Mouse (Mus musculus): Measurements from ENCODE around the gene Adsl. TPM values are rescaled to one million over a fixed set of nuclear protein-coding genes. Genes with fewer than 3 reads are reported as not detected.

Gene Adsl
- polyA plus RNA-seq, 1 experiment from 2014 or later: 135 TPM

DNA sequence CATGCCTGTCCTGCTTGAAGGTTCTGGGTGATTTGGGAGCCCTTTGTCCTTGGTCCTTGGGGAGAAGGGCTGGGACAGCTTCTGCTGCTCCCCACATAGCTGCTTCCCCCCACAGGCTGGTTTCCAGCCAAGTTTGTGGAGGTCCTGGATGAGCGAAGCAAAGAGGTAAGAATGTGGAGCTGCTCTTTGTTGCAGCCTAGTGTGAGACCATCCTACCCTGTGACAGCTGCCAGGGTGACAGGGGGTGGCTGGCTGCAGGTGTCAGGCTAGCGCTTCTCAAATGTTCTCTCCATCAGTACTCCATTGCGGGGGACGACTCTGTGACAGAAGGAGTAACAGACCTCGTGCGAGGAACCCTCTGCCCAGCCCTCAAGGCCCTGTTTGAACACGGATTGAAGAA, 61.8 kb downstream of the Adsl start:
- ATAC-seq (ENCODE audit: low read depth): no peak

GRCm38 (mm10) chr15:81011523-81011922, 63.2 kb downstream of the Adsl start:
- Histone ChIP-seq H3K4me2 (ENCODE audit: low read depth, low read length) (no peak overlapping the region), H3K9me3 (ENCODE audit: control insufficient read depth, low read length) (no peaks in the 10 kb centered on the region), H3K27ac (ENCODE audit: low read length) (no peak overlapping the region), H3K4me3 (ENCODE audit: low read length) (no peak overlapping the region), H3K27me3 (ENCODE audit: control insufficient read depth, insufficient read depth, low read depth, low read length) (no peaks in the 10 kb centered on the region), H3K36me3 (ENCODE audit: control insufficient read depth, insufficient read depth, low read length) (peaks cover 27% of the 10 kb centered on the region), H3K9ac (ENCODE audit: low read length) (no peak overlapping the region), H3K4me1 (replicated peaks; ENCODE audit: control insufficient read depth, insufficient read depth, low read length) (no peaks in the 10 kb centered on the region)
- no peak for ATAC-seq (ENCODE audit: low read depth)
- 52% methylated on average over 3 of the region's 3 CpGs for WGBS

More for the DNA sequence above, 61.8 kb downstream of the Adsl start:
- Histone ChIP-seq H3K9me3 (ENCODE audit: control insufficient read depth, low read length) (no peaks in the 10 kb centered on the region), H3K4me3 (ENCODE audit: low read length) (no peak overlapping the region), H3K4me1 (replicated peaks; ENCODE audit: control insufficient read depth, insufficient read depth, low read length) (no peaks in the 10 kb centered on the region), H3K27me3 (ENCODE audit: control insufficient read depth, insufficient read depth, low read depth, low read length) (no peaks in the 10 kb centered on the region), H3K27ac (ENCODE audit: low read length) (no peak overlapping the region), H3K36me3 (ENCODE audit: control insufficient read depth, insufficient read depth, low read length) (peaks cover 21% of the 10 kb centered on the region), H3K4me2 (ENCODE audit: low read depth, low read length) (no peak overlapping the region), H3K9ac (ENCODE audit: low read length) (no peak overlapping the region)
- 74% methylated on average over 7 of the region's 7 CpGs for WGBS

DNA sequence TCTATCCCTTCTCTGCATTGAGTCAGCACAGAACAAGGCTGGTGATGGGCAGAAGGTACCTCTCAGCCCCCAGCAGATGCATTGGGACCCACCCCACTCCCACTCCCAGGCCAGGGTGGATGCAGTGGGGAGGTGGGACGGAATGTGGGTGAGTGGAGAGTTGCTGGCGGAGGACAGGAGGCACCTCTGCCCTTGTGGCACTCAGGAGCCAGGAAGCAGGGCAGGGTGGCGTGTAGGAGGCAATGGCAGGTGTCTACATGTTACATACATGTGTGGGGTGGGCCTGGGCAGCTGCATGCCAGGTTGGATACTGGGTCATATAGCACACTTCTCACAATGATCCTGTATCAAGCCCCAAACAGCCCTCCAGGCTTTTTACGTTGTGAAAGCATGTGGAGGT, 64.1 kb downstream of the Adsl start:
- H3K4me3 ChIP-seq (ENCODE audit: low read length): no peak overlapping the region
- WGBS: 84% methylated on average over 4 of the region's 4 CpGs
- no peaks in the 10 kb centered on the region for H3K27me3 ChIP-seq (ENCODE audit: control insufficient read depth, insufficient read depth, low read depth, low read length)
- no peak for ATAC-seq (ENCODE audit: low read depth)
- H3K36me3 ChIP-seq (ENCODE audit: control insufficient read depth, insufficient read depth, low read length): peaks cover 27% of the 10 kb centered on the region
- no peak overlapping the region for H3K4me2 ChIP-seq (ENCODE audit: low read depth, low read length)
- H3K27ac ChIP-seq (ENCODE audit: low read length): no peak overlapping the region
- H3K9ac ChIP-seq (ENCODE audit: low read length): no peak overlapping the region
- no peaks in the 10 kb centered on the region for H3K4me1 ChIP-seq (replicated peaks; ENCODE audit: control insufficient read depth, insufficient read depth, low read length)
- H3K9me3 ChIP-seq (ENCODE audit: control insufficient read depth, low read length): no peaks in the 10 kb centered on the region

DNA sequence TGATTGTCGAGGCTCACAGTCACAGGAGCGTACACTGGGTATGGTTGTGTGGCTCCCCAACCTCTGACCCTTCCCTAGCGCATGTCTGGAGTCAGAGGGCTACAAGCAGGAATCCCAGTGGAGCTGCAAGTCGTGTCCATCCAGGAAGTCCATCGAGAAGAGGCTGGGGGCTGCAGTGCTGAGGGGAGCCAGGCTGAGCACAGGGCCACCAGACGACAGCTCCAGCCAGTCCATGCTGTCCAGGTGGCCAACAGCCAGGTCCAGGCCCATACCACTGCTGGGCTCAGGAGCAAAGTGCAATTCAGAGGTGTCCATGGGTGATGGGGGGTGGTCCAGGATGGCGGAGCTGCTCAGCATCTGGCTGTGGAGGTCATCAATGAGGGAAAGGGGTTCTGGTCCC, 64.9 kb downstream of the Adsl start:
- H3K27ac ChIP-seq (ENCODE audit: low read length): no peak overlapping the region
- no peak overlapping the region for H3K4me3 ChIP-seq (ENCODE audit: low read length)
- H3K4me2 ChIP-seq (ENCODE audit: low read depth, low read length): no peak overlapping the region
- H3K9ac ChIP-seq (ENCODE audit: low read length): no peak overlapping the region
- peaks cover 30% of the 10 kb centered on the region for H3K36me3 ChIP-seq (ENCODE audit: control insufficient read depth, insufficient read depth, low read length)
- 86% methylated on average over 7 of the region's 7 CpGs for WGBS
- no peaks in the 10 kb centered on the region for H3K9me3 ChIP-seq (ENCODE audit: control insufficient read depth, low read length)
- H3K27me3 ChIP-seq (ENCODE audit: control insufficient read depth, insufficient read depth, low read depth, low read length): no peaks in the 10 kb centered on the region
- no peaks in the 10 kb centered on the region for H3K4me1 ChIP-seq (replicated peaks; ENCODE audit: control insufficient read depth, insufficient read depth, low read length)
- ATAC-seq (ENCODE audit: low read depth): no peak

DNA sequence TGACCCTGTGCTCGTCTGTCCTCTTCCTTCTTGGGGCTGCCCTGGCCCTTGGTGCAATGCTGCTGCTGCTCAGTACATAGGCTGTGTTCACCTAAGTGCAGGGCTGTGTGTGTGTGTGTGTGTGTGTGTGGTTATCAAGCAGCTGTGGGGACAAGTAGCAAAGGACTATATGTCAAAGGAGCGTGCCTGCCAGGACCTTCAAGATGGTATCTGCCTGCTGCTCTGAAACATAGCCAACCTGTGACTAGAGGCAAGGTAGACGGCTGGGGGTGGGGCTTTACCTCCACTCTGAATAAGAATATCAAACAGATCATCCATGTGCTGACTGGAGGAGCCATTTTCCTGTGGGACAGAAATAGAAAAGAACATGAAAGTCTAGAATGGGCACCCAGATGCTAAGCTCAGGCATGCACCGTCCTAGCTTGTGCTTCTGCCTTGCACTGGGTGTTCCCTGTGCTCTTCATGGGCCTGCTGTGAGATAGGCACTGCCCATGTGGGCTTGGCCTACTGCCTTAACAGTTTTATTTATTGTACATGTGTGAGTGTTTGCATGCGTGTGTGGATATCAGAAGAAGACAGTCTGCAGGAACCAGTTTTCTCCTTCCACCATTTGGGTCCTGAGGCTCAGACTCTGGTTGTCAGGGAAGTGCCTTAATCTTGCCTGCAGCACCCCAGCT, 66.9 kb downstream of the Adsl start:
- Histone ChIP-seq H3K36me3 (ENCODE audit: control insufficient read depth, insufficient read depth, low read length) (peaks cover 31% of the 10 kb centered on the region), H3K4me3 (ENCODE audit: low read length) (no peak overlapping the region), H3K4me1 (replicated peaks; ENCODE audit: control insufficient read depth, insufficient read depth, low read length) (no peaks in the 10 kb centered on the region), H3K9me3 (ENCODE audit: control insufficient read depth, low read length) (no peaks in the 10 kb centered on the region), H3K27ac (ENCODE audit: low read length) (no peak overlapping the region), H3K9ac (ENCODE audit: low read length) (no peak overlapping the region), H3K27me3 (ENCODE audit: control insufficient read depth, insufficient read depth, low read depth, low read length) (no peaks in the 10 kb centered on the region), H3K4me2 (ENCODE audit: low read depth, low read length) (no peak overlapping the region)
- no peak for ATAC-seq (ENCODE audit: low read depth)
- WGBS: 76% methylated on average over 5 of the region's 5 CpGs

DNA sequence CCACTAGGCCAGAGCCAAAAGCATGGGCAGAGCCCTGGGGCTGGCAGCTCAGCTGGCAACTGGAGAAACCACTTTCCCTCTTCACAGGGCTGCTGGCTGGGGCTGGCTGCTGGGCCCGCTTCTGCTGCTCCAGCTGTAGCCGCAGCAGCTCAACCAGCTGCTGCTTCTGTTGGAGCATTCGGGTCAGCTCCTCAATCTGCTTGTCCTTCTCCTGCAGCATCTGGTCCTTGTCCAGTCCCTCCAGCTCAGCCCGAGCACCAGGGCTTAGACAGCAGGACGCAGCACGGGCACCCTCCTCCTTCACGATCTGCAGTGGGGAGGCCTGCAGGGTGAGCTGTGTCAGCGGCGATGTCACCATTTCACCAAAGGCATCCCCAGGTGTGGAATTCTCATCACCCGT, 68.2 kb downstream of the Adsl start:
- Histone ChIP-seq H3K9ac (ENCODE audit: low read length) (no peak overlapping the region), H3K36me3 (ENCODE audit: control insufficient read depth, insufficient read depth, low read length) (peaks cover 28% of the 10 kb centered on the region), H3K27me3 (ENCODE audit: control insufficient read depth, insufficient read depth, low read depth, low read length) (no peaks in the 10 kb centered on the region), H3K4me1 (replicated peaks; ENCODE audit: control insufficient read depth, insufficient read depth, low read length) (no peaks in the 10 kb centered on the region), H3K4me3 (ENCODE audit: low read length) (no peak overlapping the region), H3K9me3 (ENCODE audit: control insufficient read depth, low read length) (no peaks in the 10 kb centered on the region), H3K27ac (ENCODE audit: low read length) (no peak overlapping the region), H3K4me2 (ENCODE audit: low read depth, low read length) (no peak overlapping the region)
- WGBS: 79% methylated on average over 10 of the region's 10 CpGs
- no peak for ATAC-seq (ENCODE audit: low read depth)

GRCm38 (mm10) chr15:81017308-81017707, 69.0 kb downstream of the Adsl start:
- no peak overlapping the region for H3K4me3 ChIP-seq (ENCODE audit: low read length)
- H3K9me3 ChIP-seq (ENCODE audit: control insufficient read depth, low read length): no peaks in the 10 kb centered on the region
- 76% methylated on average over 7 of the region's 7 CpGs for WGBS
- ATAC-seq (ENCODE audit: low read depth): 0 out of 2 replicates have a peak, but pooled peaks have one; percentile 10
- H3K4me2 ChIP-seq (ENCODE audit: low read depth, low read length): no peak overlapping the region
- no peaks in the 10 kb centered on the region for H3K4me1 ChIP-seq (replicated peaks; ENCODE audit: control insufficient read depth, insufficient read depth, low read length)
- no peaks in the 10 kb centered on the region for H3K27me3 ChIP-seq (ENCODE audit: control insufficient read depth, insufficient read depth, low read depth, low read length)
- H3K27ac ChIP-seq (ENCODE audit: low read length): no peak overlapping the region
- H3K9ac ChIP-seq (ENCODE audit: low read length): no peak overlapping the region
- H3K36me3 ChIP-seq (ENCODE audit: control insufficient read depth, insufficient read depth, low read length): peaks cover 25% of the 10 kb centered on the region

Small RNAs within 50 kb of the gene (microRNA-seq; reads per million reads assigned to microRNA genes)
- 8.5 reads per million, percentile 22 among the genes with 10 or more reads in this experiment for gene Mir5113

Other genes starting within 250 kb of the Adsl start
- gene Tnrc6b, start 237.2 kb upstream of the Adsl start, polyA plus RNA-seq (2015; fragmentation: Nextera tagmentation; extraction: Ambion mirVana): 26.7 and 30.8 TPM in 2 replicates
- gene Sgsm3, start 29.3 kb downstream of the Adsl start, polyA plus RNA-seq (2015; fragmentation: Nextera tagmentation; extraction: Ambion mirVana): 45.9 and 46.2 TPM in 2 replicates
- gene Mrtfa, start 242.3 kb downstream of the Adsl start, polyA plus RNA-seq (2015; fragmentation: Nextera tagmentation; extraction: Ambion mirVana): 24.9 and 25.3 TPM in 2 replicates

Measured in lung, embryonic 16.5 days (tissue).